Mouse (Mus musculus): ENCODE data around the gene Pard6a. TPM values are rescaled to one million over a fixed set of nuclear protein-coding genes. Genes with fewer than 3 reads are reported as not detected.

Pard6a gene
- total RNA-seq, 2 experiments from 2014 or later, result 1.7 TPM; not detected in 1

DNA sequence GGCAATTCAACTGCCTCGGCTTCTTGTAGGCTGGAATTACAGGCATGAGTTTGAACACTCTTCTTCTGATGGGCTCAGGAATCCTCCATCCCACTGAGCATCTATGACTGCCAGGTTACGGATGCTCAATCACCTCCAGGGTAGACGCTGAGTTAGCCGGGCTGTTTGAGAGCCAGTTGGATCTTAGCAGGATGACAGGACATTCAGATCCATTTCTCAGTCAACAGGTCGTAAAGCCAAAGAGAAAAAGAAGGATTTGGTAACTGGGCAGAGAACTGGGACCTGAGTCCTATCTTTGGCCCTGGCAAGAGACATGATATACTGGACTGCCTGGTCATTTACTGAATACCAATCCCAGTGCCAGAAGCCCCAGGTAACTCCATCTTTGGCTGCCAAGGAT, 38.3 kb downstream of the Pard6a start:
- no peak for ATAC-seq (replicated peaks; ENCODE audit: low FRiP score, poor library complexity, severe bottlenecking)

GRCm38 (mm10) chr8:105743301-105743700, 42.4 kb downstream of the Pard6a start:
- ATAC-seq (replicated peaks; ENCODE audit: low FRiP score, poor library complexity, severe bottlenecking), result no peak

DNA sequence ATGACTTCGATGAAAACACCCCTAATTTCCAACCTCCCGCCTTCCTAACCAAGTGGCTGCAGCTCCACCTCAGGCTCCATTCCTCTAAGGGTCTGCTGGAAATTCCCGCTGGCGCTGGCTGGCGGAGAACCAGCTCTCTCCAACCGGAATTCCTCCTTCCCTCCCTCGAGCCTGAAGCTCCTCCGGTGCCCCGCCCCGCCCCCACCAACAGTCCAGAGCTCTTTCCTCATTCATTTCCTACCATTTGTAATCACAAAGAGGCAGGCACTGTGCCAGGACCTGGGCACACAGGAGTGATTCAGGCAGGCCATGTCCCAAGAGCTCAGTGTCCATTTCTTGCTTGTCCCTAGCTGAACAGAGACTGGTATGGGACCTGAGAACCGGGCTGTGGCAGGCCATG, 49.7 kb downstream of the Pard6a start:
- ATAC-seq (replicated peaks; ENCODE audit: low FRiP score, poor library complexity, severe bottlenecking), result no peak

Other genes starting within 250 kb of the Pard6a start
- gene Tppp3, start 229.6 kb upstream of the Pard6a start, total RNA-seq (2015; ENCODE audit: low replicate concordance), result 2.5 TPM in 1 of 2 replicates, not detected in the other
- 2.2 TPM in 1 of 2 replicates, not detected in the other for gene Tppp3, start 229.6 kb upstream of the Pard6a start, total RNA-seq (2017; ENCODE audit: low replicate concordance)
- 2.5 TPM in 1 of 2 replicates, not detected in the other for gene Zdhhc1, start 204.2 kb upstream of the Pard6a start, total RNA-seq (2015; ENCODE audit: low replicate concordance)
- 0.39 TPM in 1 of 2 replicates, not detected in the other for gene Zdhhc1, start 204.2 kb upstream of the Pard6a start, total RNA-seq (2017; ENCODE audit: low replicate concordance)
- not detected in 2 replicates for gene Hsd11b2, start 182.4 kb upstream of the Pard6a start, total RNA-seq (2015; ENCODE audit: low replicate concordance)
- not detected in 2 replicates for gene Hsd11b2, start 182.4 kb upstream of the Pard6a start, total RNA-seq (2017; ENCODE audit: low replicate concordance)
- gene Atp6v0d1, start 135.1 kb upstream of the Pard6a start, total RNA-seq (2015; ENCODE audit: low replicate concordance), result 84.7 and 109 TPM in 2 replicates
- 31.3 and 35.6 TPM in 2 replicates for gene Atp6v0d1, start 135.1 kb upstream of the Pard6a start, total RNA-seq (2017; ENCODE audit: low replicate concordance)
- 7.2 and 11.3 TPM in 2 replicates for gene Ripor1, start 95.9 kb upstream of the Pard6a start, total RNA-seq (2015; ENCODE audit: low replicate concordance)
- gene Ripor1, start 95.9 kb upstream of the Pard6a start, total RNA-seq (2017; ENCODE audit: low replicate concordance), result 0.23 and 1.8 TPM in 2 replicates
- 154 and 195 TPM in 2 replicates for gene Ctcf, start 64.6 kb upstream of the Pard6a start, total RNA-seq (2015; ENCODE audit: low replicate concordance)
- gene Ctcf, start 64.6 kb upstream of the Pard6a start, total RNA-seq (2017; ENCODE audit: low replicate concordance), result 314 and 346 TPM in 2 replicates
- not detected in 2 replicates for gene Agrp, start 63.8 kb upstream of the Pard6a start, total RNA-seq (2015; ENCODE audit: low replicate concordance)
- gene Agrp, start 63.8 kb upstream of the Pard6a start, total RNA-seq (2017; ENCODE audit: low replicate concordance), result not detected in 2 replicates
- 4.7 and 5.4 TPM in 2 replicates for gene Carmil2, start 14.9 kb upstream of the Pard6a start, total RNA-seq (2015; ENCODE audit: low replicate concordance)
- gene Carmil2, start 14.9 kb upstream of the Pard6a start, total RNA-seq (2017; ENCODE audit: low replicate concordance), result 4.2 and 7.0 TPM in 2 replicates
- gene Acd, start within 50 bp of the Pard6a start, total RNA-seq (2015; ENCODE audit: low replicate concordance), result 10.9 and 22.0 TPM in 2 replicates
- gene Acd, start within 50 bp of the Pard6a start, total RNA-seq (2017; ENCODE audit: low replicate concordance), result 1.7 and 9.7 TPM in 2 replicates
- not detected in 2 replicates for gene 4933405L10Rik, start 6.5 kb downstream of the Pard6a start, total RNA-seq (2015; ENCODE audit: low replicate concordance)
- not detected in 2 replicates for gene 4933405L10Rik, start 6.5 kb downstream of the Pard6a start, total RNA-seq (2017; ENCODE audit: low replicate concordance)
- gene Enkd1, start 7.1 kb downstream of the Pard6a start, total RNA-seq (2015; ENCODE audit: low replicate concordance), result 2.9 and 5.4 TPM in 2 replicates
- 0.15 and 3.7 TPM in 2 replicates for gene Enkd1, start 7.1 kb downstream of the Pard6a start, total RNA-seq (2017; ENCODE audit: low replicate concordance)
- not detected in 2 replicates for gene Gfod2, start 57.5 kb downstream of the Pard6a start, total RNA-seq (2015; ENCODE audit: low replicate concordance)
- 0.51 TPM in 1 of 2 replicates, not detected in the other for gene Gfod2, start 57.5 kb downstream of the Pard6a start, total RNA-seq (2017; ENCODE audit: low replicate concordance)
- gene Ranbp10, start 126.2 kb downstream of the Pard6a start, total RNA-seq (2015; ENCODE audit: low replicate concordance), result 306 and 341 TPM in 2 replicates
- gene Ranbp10, start 126.2 kb downstream of the Pard6a start, total RNA-seq (2017; ENCODE audit: low replicate concordance), result 296 and 297 TPM in 2 replicates
- 2.9 TPM in 1 of 2 replicates, not detected in the other for gene Tsnaxip1, start 126.6 kb downstream of the Pard6a start, total RNA-seq (2015; ENCODE audit: low replicate concordance)
- 1.4 TPM in 1 of 2 replicates, not detected in the other for gene Tsnaxip1, start 126.6 kb downstream of the Pard6a start, total RNA-seq (2017; ENCODE audit: low replicate concordance)
- gene Cenpt, start 152.1 kb downstream of the Pard6a start, total RNA-seq (2015; ENCODE audit: low replicate concordance), result 57.0 and 57.3 TPM in 2 replicates
- 55.2 and 94.3 TPM in 2 replicates for gene Cenpt, start 152.1 kb downstream of the Pard6a start, total RNA-seq (2017; ENCODE audit: low replicate concordance)
- 9.6 and 22.0 TPM in 2 replicates for gene Thap11, start 154.0 kb downstream of the Pard6a start, total RNA-seq (2015; ENCODE audit: low replicate concordance)
- 11.0 and 18.6 TPM in 2 replicates for gene Thap11, start 154.0 kb downstream of the Pard6a start, total RNA-seq (2017; ENCODE audit: low replicate concordance)
- gene Nutf2, start 159.4 kb downstream of the Pard6a start, total RNA-seq (2015; ENCODE audit: low replicate concordance), result 57.8 and 102 TPM in 2 replicates
- gene Nutf2, start 159.4 kb downstream of the Pard6a start, total RNA-seq (2017; ENCODE audit: low replicate concordance), result 15.3 and 42.5 TPM in 2 replicates
- gene Edc4, start 179.7 kb downstream of the Pard6a start, total RNA-seq (2015; ENCODE audit: low replicate concordance), result 12.2 and 15.9 TPM in 2 replicates
- 22.1 and 25.5 TPM in 2 replicates for gene Edc4, start 179.7 kb downstream of the Pard6a start, total RNA-seq (2017; ENCODE audit: low replicate concordance)
- not detected in 2 replicates for gene Nrn1l, start 192.4 kb downstream of the Pard6a start, total RNA-seq (2015; ENCODE audit: low replicate concordance)
- not detected in 2 replicates for gene Nrn1l, start 192.4 kb downstream of the Pard6a start, total RNA-seq (2017; ENCODE audit: low replicate concordance)
- 5.4 and 8.6 TPM in 2 replicates for gene Pskh1, start 199.3 kb downstream of the Pard6a start, total RNA-seq (2015; ENCODE audit: low replicate concordance)
- 7.1 and 11.7 TPM in 2 replicates for gene Pskh1, start 199.3 kb downstream of the Pard6a start, total RNA-seq (2017; ENCODE audit: low replicate concordance)
- gene Ctrl, start 232.7 kb downstream of the Pard6a start, total RNA-seq (2015; ENCODE audit: low replicate concordance), result not detected in 2 replicates
- gene Ctrl, start 232.7 kb downstream of the Pard6a start, total RNA-seq (2017; ENCODE audit: low replicate concordance), result not detected in 2 replicates
- 20.2 and 25.2 TPM in 2 replicates for gene Psmb10, start 237.3 kb downstream of the Pard6a start, total RNA-seq (2015; ENCODE audit: low replicate concordance)
- 2.7 and 4.2 TPM in 2 replicates for gene Psmb10, start 237.3 kb downstream of the Pard6a start, total RNA-seq (2017; ENCODE audit: low replicate concordance)
- not detected in 2 replicates for gene Lcat, start 242.2 kb downstream of the Pard6a start, total RNA-seq (2015; ENCODE audit: low replicate concordance)
- gene Lcat, start 242.2 kb downstream of the Pard6a start, total RNA-seq (2017; ENCODE audit: low replicate concordance), result 2.4 TPM in 1 of 2 replicates, not detected in the other

Data from erythroid progenitor cell, adult 5-6 weeks (primary cell).